ENCODE assay signal across 26 mouse cellular contexts in the genomic region with DNA sequence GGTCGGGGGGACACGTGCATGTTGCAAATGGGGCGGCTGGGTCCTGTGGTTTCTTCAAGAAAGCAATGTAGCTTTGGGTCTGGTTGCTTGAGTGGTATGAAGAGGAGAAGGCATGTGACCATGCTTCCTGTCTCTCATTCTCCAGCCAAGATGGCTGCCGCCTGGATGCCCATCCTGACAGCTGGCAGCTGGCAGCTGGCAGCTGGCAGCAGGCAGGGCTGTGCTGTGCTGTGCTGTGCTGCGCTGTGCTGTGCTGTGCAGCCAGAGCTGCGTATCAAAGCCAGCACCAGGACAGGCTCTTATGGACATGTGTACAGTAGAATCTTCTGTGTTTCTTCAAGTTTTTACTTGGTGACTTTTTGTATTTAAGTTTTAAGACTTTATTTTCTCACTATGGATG. TPM values are rescaled to one million over a fixed set of nuclear protein-coding genes. Genes with fewer than 3 reads are reported as not detected.
"Had no signal": no experiment of that assay in that cellular context is flagged by ENCODE, and none has a peak within 500 bp of the region (broad histone marks: within the 10 kb centered on the region; RNA-seq: fewer than 3 reads in every experiment).

No protein-coding gene starts in this region.

- H3K27ac ChIP-seq: gastrocnemius, adult 2 months; heart, embryonic 10.5 days; heart, embryonic 15.5 days; hindbrain, embryonic 10.5 days; intestine, embryonic 15.5 days; layer of hippocampus, adult 2 months; left cerebral cortex, adult 2 months; limb, embryonic 10.5 days; limb, embryonic 12.5 days; liver, embryonic 13.5 days; liver, embryonic 15.5 days had no signal

- DNase-seq: gastrocnemius, adult 2 months; gastrocnemius, postnatal 10 days; gastrocnemius, postnatal 25 days; heart, postnatal 4 days; kidney, adult 18-20 months; kidney, adult 8-10 months; kidney, postnatal 10 days; kidney, postnatal 25 days; kidney, postnatal 4 days; liver; liver, embryonic 13.5 days; liver, postnatal 0 days had no signal

- H3K4me1 ChIP-seq: limb, embryonic 12.5 days; liver, embryonic 15.5 days had no signal

- H3K9ac ChIP-seq: heart, embryonic 12.5 days; heart, embryonic 15.5 days; intestine, embryonic 15.5 days; limb, embryonic 12.5 days; liver, embryonic 13.5 days; liver, embryonic 15.5 days; liver, postnatal 0 days had no signal

- ATAC-seq: inflammation-experienced regulatory T-cells, adult 6 months; intestine, embryonic 15.5 days; intestine, postnatal 0 days; liver, postnatal 0 days had no signal

- H3K36me3 ChIP-seq: intestine, embryonic 15.5 days; liver, embryonic 13.5 days; liver, embryonic 15.5 days had no signal

- H3K9me3 ChIP-seq: heart, embryonic 10.5 days; heart, embryonic 12.5 days; heart, embryonic 15.5 days; hindbrain, embryonic 10.5 days; intestine, embryonic 15.5 days; limb, embryonic 10.5 days; liver, embryonic 13.5 days; liver, embryonic 15.5 days had no signal

- H3K4me3 ChIP-seq: gastrocnemius, adult 2 months; heart, embryonic 10.5 days; heart, embryonic 12.5 days; heart, embryonic 15.5 days; hindbrain, embryonic 10.5 days; intestine, embryonic 15.5 days; layer of hippocampus, adult 2 months; left cerebral cortex, adult 2 months; limb, embryonic 10.5 days; limb, embryonic 12.5 days; liver, embryonic 13.5 days; liver, embryonic 15.5 days had no signal

- H3K27me3 ChIP-seq: heart, embryonic 12.5 days; heart, embryonic 15.5 days; intestine, embryonic 15.5 days; liver, embryonic 15.5 days had no signal

- H3K4me2 ChIP-seq: heart, embryonic 12.5 days; heart, embryonic 15.5 days; intestine, embryonic 15.5 days; limb, embryonic 12.5 days; liver, embryonic 11.5 days; liver, embryonic 13.5 days; liver, embryonic 15.5 days had no signal

RNA-seq across cellular contexts. Expression of gene Ackr3, which starts 11.1 kb away (rescaled TPM):
- total RNA-seq: granulocyte monocyte progenitor cell, adult 5-6 weeks had no signal
